Mouse (Mus musculus): ENCODE data around the gene Cyb5r2. TPM values are rescaled to one million over a fixed set of nuclear protein-coding genes. Genes with fewer than 3 reads are reported as not detected.

Gene Cyb5r2
- 0.10 and 0.17 TPM in 2 replicates for polyA plus RNA-seq (2016; fragmentation: Nextera tagmentation; extraction: Ambion mirVana)

- Histone ChIP-seq H3K9ac (0 out of 2 replicates have a peak within 1 kb of the TSS, but pooled peaks have one; percentile 26), H3K4me2 (replicated peaks) (peak within 1 kb of the TSS; percentile 55), H3K9me3 (no peaks in the 10 kb centered on the region), H3K4me1 (no peaks in the 10 kb centered on the region), H3K27ac (no peak within 1 kb of the TSS), H3K27me3 (replicated peaks) (no peaks in the 10 kb centered on the region), H3K36me3 (no peaks in the 10 kb centered on the region), H3K4me3 (no peak within 1 kb of the TSS)
- peak; percentile 65 for ATAC-seq (ENCODE audit: low FRiP score, low read depth)
- WGBS: 16% methylated on average over 23 of the region's 23 CpGs
Measured at GRCm38 (mm10) chr7:107757308-107758151, at the start of gene Cyb5r2. Cyb5r2 (minus strand) TSS chr7:107758032.

DNA sequence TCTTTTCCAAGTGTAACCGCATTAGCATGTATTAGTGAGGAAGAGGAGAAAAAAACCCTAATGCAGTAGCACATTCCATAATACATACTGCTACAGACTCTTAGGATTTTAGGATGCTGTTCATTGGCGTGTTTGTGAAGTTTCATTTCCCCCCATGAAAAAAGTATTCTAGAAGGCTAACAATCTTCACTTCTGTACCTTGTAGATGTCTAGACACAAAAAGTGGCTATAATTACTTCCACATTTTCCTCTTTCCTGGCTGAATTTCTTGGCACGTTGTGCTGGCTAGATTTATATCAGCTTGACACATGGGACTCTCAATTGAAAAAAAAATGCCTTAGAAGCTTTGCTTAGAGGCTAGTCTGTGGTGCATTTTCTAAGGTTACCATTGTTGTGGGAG is 44.3 kb upstream of the Cyb5r2 start:
- H3K27me3 ChIP-seq (replicated peaks): no peaks in the 10 kb centered on the region
- H3K4me3 ChIP-seq: no peak overlapping the region
- no peaks in the 10 kb centered on the region for H3K36me3 ChIP-seq
- H3K4me2 ChIP-seq (replicated peaks): no peak overlapping the region
- no peaks in the 10 kb centered on the region for H3K4me1 ChIP-seq
- no peak for ATAC-seq (ENCODE audit: low FRiP score, low read depth)
- no peak overlapping the region for H3K9ac ChIP-seq
- 72% methylated on average over 3 of the region's 3 CpGs for WGBS
- H3K27ac ChIP-seq: no peak overlapping the region
- H3K9me3 ChIP-seq: no peaks in the 10 kb centered on the region

DNA sequence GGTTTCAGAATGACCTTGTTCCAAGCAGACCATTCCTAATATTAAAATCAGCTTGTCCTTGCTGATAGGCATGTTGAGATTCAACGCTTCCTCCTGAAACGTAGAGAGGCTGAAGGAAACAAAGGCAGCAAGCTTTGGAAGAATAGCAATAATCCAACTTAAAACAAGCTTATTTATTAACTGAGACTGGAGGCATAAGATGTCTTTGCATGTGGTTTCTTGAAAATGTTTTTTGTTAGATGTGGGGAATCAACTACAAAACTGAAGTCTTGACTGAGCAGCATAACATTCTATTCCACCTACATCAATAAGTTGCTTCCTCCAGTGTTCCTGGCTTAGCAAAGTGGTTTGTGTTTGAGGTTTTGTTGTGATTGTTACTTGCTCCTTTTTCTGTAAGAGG is 43.3 kb upstream of the Cyb5r2 start, which contains the start of gene Ovch2:
Gene Ovch2, minus strand, starts transcription at position 101 of the 400 bp plus-strand sequence.
- no peaks in the 10 kb centered on the region for H3K36me3 ChIP-seq
- no peak for ATAC-seq (ENCODE audit: low FRiP score, low read depth)
- H3K4me1 ChIP-seq: no peaks in the 10 kb centered on the region
- WGBS: 95% methylated on average over 2 of the region's 2 CpGs
- H3K4me2 ChIP-seq (replicated peaks): no peak within 1 kb of the TSS
- no peak within 1 kb of the TSS for H3K27ac ChIP-seq
- no peaks in the 10 kb centered on the region for H3K9me3 ChIP-seq
- H3K27me3 ChIP-seq (replicated peaks): no peaks in the 10 kb centered on the region
- H3K9ac ChIP-seq: no peak within 1 kb of the TSS
- H3K4me3 ChIP-seq: no peak within 1 kb of the TSS

DNA sequence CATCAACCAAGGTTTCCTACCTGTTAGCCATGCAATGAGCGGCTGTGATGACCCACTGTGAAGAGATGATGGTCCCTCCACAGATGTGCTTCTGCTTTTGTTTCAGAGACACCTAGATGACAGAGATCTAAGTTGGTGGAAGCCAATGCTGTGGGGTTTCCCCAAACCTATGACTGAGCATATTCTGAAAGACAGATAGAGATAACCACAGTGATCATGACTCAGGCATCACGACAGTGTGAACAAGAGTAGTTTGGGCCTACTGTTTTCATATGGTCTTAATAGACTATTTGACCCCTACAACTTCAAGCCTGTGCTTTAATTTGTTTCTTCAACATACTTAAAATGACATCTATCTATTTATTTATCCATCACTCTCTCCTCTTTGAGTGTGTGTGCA is 38.7 kb upstream of the Cyb5r2 start:
- WGBS: 97% methylated on average over 2 of the region's 2 CpGs

DNA sequence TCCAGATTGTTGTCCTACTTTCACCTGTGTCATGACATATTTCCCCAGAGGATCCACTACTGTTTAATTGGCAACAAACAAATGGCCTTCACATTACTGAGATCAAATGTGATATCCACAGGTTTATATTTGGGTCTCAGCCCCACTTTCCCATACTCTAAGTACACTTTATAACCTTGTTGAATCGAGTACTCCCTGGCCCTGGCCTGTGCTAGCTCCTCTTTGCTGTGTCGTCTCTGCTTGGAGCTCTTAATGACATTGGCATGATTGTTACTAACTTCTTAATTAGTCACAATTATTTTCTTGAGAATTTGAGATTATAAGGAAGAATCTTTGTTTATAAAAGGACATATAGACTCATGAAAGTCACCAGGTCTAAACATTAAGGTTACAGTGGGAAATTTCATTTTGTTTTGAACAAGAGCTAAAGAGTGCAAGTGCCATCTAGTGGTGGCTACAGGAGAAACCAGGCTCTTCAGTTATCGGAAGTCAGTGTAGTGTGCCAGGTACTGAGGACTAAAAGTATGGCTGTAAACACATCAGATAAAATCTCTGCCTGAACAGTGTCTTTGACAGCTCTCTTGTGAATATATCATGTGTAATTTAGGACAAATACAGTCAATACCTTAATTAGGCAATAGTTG is 30.3 kb upstream of the Cyb5r2 start:
- Histone ChIP-seq H3K27me3 (replicated peaks) (no peaks in the 10 kb centered on the region), H3K9me3 (no peaks in the 10 kb centered on the region), H3K27ac (no peak overlapping the region), H3K4me2 (replicated peaks) (no peak overlapping the region), H3K36me3 (no peaks in the 10 kb centered on the region), H3K9ac (no peak overlapping the region), H3K4me1 (no peaks in the 10 kb centered on the region), H3K4me3 (no peak overlapping the region)
- no peak for ATAC-seq (ENCODE audit: low FRiP score, low read depth)
- 65% methylated on average over 3 of the region's 3 CpGs for WGBS

More for the DNA sequence above, 38.7 kb upstream of the Cyb5r2 start:
- Histone ChIP-seq H3K27ac (no peak overlapping the region), H3K4me2 (replicated peaks) (no peak overlapping the region), H3K36me3 (no peaks in the 10 kb centered on the region), H3K9me3 (no peaks in the 10 kb centered on the region), H3K4me1 (no peaks in the 10 kb centered on the region), H3K4me3 (no peak overlapping the region), H3K27me3 (replicated peaks) (no peaks in the 10 kb centered on the region), H3K9ac (no peak overlapping the region)
- no peak for ATAC-seq (ENCODE audit: low FRiP score, low read depth)

DNA sequence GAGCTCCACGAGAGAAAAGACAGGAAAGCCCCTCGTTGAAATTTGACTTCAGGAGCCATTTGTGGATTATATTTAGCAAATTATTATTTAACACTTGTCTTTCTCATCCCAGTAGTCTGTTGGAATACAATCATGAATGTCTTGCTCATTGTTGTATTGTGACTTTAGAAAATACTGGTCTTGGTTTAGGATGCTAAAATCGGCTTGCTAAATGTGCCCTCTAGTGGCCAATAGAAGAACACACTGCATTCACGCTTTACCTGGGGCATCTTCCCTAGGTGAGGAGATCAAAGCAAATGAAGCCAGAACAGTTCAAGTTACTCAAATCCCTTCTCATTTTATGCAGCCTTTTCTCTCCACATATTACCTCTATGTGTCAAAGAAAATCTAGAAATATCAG is 21.8 kb upstream of the Cyb5r2 start:
- Histone ChIP-seq H3K4me3 (no peak overlapping the region), H3K9me3 (no peaks in the 10 kb centered on the region), H3K36me3 (no peaks in the 10 kb centered on the region), H3K27ac (no peak overlapping the region), H3K27me3 (replicated peaks) (no peaks in the 10 kb centered on the region), H3K4me2 (replicated peaks) (no peak overlapping the region), H3K4me1 (no peaks in the 10 kb centered on the region), H3K9ac (no peak overlapping the region)
- 48% methylated on average over 4 of the region's 4 CpGs for WGBS
- no peak for ATAC-seq (ENCODE audit: low FRiP score, low read depth)

DNA sequence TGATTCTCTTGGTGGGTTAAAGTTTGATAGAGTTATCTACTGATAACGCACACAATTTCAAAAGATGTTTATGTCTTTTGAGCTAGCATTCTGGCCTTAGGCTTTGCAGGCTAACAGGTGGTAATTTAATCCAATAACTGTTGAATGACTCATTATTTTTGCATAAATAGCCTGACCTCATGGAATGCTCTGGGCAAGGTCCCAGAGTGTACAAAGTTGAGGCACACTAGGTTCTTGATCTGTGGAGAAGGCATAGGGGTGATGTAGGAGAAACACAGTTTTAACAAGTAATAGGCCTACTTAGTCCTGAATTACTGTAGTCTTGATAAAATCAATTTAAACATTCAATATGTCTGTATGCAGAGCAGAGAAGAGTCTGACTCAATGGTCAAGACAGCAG is 20.4 kb upstream of the Cyb5r2 start:
- no peak for ATAC-seq (ENCODE audit: low FRiP score, low read depth)
- no peaks in the 10 kb centered on the region for H3K36me3 ChIP-seq
- H3K4me3 ChIP-seq: no peak overlapping the region
- H3K9ac ChIP-seq: no peak overlapping the region
- no peaks in the 10 kb centered on the region for H3K9me3 ChIP-seq
- H3K4me2 ChIP-seq (replicated peaks): no peak overlapping the region
- H3K27ac ChIP-seq: no peak overlapping the region
- H3K4me1 ChIP-seq: no peaks in the 10 kb centered on the region
- H3K27me3 ChIP-seq (replicated peaks): no peaks in the 10 kb centered on the region
- WGBS: 81% methylated on average over 1 of the region's 1 CpGs

GRCm38 (mm10) chr7:107770812-107771211 is 13.0 kb upstream of the Cyb5r2 start:
- no peaks in the 10 kb centered on the region for H3K27me3 ChIP-seq (replicated peaks)
- no peaks in the 10 kb centered on the region for H3K4me1 ChIP-seq
- H3K36me3 ChIP-seq: no peaks in the 10 kb centered on the region
- no peak overlapping the region for H3K4me2 ChIP-seq (replicated peaks)
- H3K9me3 ChIP-seq: no peaks in the 10 kb centered on the region
- no peak overlapping the region for H3K9ac ChIP-seq
- no peak overlapping the region for H3K4me3 ChIP-seq
- no peak overlapping the region for H3K27ac ChIP-seq
- 60% methylated on average over 6 of the region's 6 CpGs for WGBS
- no peak for ATAC-seq (ENCODE audit: low FRiP score, low read depth)

DNA sequence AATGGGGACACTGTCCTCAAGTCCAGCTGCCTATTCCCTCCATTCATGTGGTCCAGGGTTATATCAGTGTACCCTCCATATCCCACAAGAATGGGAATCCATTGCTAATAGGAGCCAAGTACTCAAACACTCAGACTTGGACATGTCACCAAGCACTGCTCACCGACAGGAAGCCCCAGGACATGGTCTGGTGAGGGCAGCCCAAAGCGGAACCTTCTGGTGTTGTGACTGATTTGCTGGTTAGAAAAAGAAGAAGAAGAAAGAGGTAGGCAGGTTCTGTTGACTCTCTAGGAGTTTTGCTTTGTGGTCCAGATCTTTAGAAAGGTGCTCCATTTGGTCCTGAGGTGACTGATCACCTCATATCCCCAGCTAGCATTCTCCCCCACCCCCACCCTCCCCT is 1.1 kb downstream of the Cyb5r2 start:
- no peaks in the 10 kb centered on the region for H3K27me3 ChIP-seq (replicated peaks)
- H3K9ac ChIP-seq: no peak overlapping the region
- no peaks in the 10 kb centered on the region for H3K4me1 ChIP-seq
- H3K27ac ChIP-seq: no peak overlapping the region
- no peak overlapping the region for H3K4me3 ChIP-seq
- WGBS: 88% methylated on average over 2 of the region's 2 CpGs
- ATAC-seq (ENCODE audit: low FRiP score, low read depth): no peak
- no peaks in the 10 kb centered on the region for H3K36me3 ChIP-seq
- H3K9me3 ChIP-seq: no peaks in the 10 kb centered on the region
- H3K4me2 ChIP-seq (replicated peaks): no peak overlapping the region

GRCm38 (mm10) chr7:107755905-107756304 is 1.9 kb downstream of the Cyb5r2 start:
- no peak for ATAC-seq (ENCODE audit: low FRiP score, low read depth)
- Histone ChIP-seq H3K9ac (no peak overlapping the region), H3K4me2 (replicated peaks) (no peak overlapping the region), H3K27me3 (replicated peaks) (no peaks in the 10 kb centered on the region), H3K36me3 (no peaks in the 10 kb centered on the region), H3K27ac (no peak overlapping the region), H3K4me1 (no peaks in the 10 kb centered on the region), H3K4me3 (no peak overlapping the region), H3K9me3 (no peaks in the 10 kb centered on the region)
- WGBS: 78% methylated on average over 3 of the region's 3 CpGs

DNA sequence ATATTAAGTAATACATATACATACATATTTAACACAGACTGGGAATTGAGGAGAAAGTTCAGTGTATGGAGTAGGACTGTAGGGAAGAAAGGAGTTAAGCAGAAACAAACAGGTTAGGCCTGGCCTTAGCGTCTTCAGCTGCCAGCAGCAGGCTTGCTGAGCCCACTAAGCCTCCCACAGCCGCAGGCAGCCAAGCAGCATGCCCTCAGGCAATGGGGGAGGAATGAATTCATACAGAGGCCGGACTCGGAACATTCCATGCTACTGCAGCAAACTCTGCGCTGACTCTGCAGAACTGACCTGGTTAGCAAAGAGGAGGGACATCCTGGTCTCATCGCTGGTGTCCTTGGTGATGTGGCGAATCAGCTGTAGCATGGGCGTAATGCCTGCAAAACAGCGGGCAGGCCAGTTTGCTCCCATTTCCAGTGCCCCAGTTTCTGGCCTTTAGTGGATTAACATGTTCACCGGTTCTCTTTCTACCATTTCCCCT is 5.8 kb downstream of the Cyb5r2 start:
- ATAC-seq (ENCODE audit: low FRiP score, low read depth): no peak
- 85% methylated on average over 10 of the region's 10 CpGs for WGBS
- Histone ChIP-seq H3K9me3 (no peaks in the 10 kb centered on the region), H3K27ac (no peak overlapping the region), H3K36me3 (no peaks in the 10 kb centered on the region), H3K4me2 (replicated peaks) (no peak overlapping the region), H3K4me3 (no peak overlapping the region), H3K27me3 (replicated peaks) (no peaks in the 10 kb centered on the region), H3K4me1 (no peaks in the 10 kb centered on the region), H3K9ac (no peak overlapping the region)

GRCm38 (mm10) chr7:107749721-107750120 is 8.1 kb downstream of the Cyb5r2 start:
- ATAC-seq (ENCODE audit: low FRiP score, low read depth): no peak
- Histone ChIP-seq H3K4me1 (no peaks in the 10 kb centered on the region), H3K27me3 (replicated peaks) (no peaks in the 10 kb centered on the region), H3K9me3 (no peaks in the 10 kb centered on the region), H3K36me3 (no peaks in the 10 kb centered on the region), H3K27ac (no peak overlapping the region), H3K9ac (no peak overlapping the region), H3K4me3 (no peak overlapping the region), H3K4me2 (replicated peaks) (no peak overlapping the region)
- 92% methylated on average over 4 of the region's 4 CpGs for WGBS

Data from neural tube, embryonic 12.5 days (tissue).